In the genomic region with DNA sequence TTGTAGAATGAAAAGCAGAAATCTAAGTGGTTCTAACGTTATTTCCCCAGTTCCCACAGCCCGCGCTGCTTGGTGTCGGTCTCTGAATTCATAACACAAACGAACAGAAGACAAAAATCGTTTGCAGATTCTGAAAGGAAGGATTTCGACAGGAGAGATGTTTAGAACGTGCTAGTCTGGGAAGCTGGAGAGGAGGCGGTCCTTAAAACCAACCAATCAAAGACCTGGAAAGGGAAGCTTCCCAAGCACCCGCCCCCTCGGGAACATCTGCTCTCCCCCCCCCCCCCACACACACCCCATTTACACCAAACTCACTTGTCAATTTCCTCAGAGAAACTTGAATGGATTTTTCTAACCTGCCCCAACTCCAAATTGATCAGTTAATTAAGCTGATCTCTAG, we compare ENCODE assay signal across 25 mouse cellular contexts.
A peak's percentile ranks its signal among the peaks of the same experiment; 100 is the strongest.
DNase-seq lines count a peak whose midpoint lies in the region; ATAC-seq and TF ChIP-seq lines count a peak whose summit lies in the region.
"Had no signal": no experiment of that assay in that cellular context is flagged by ENCODE, and none has a peak within 500 bp of the region (broad histone marks: within the 10 kb centered on the region; RNA-seq: fewer than 3 reads in every experiment).

No protein-coding gene starts in this region.

- no peak overlapping the region for H3K4me3 ChIP-seq in forebrain, embryonic 12.5 days (replicated peaks)
- no peak overlapping the region for H3K4me3 ChIP-seq in forebrain, embryonic 15.5 days
- no peak overlapping the region for H3K4me3 ChIP-seq in lung, embryonic 14.5 days (ENCODE audit: low read depth, low read length)
- no peak overlapping the region for H3K4me3 ChIP-seq in midbrain, postnatal 0 days (ENCODE audit: low read depth, low read length)
- H3K4me3 ChIP-seq in midbrain, embryonic 16.5 days (ENCODE audit: low read depth, low read length) = no peak overlapping the region
- H3K4me3 ChIP-seq in kidney, adult 2 months (ENCODE audit: insufficient read depth, low read depth, low read length) = no peak overlapping the region
- H3K4me3 ChIP-seq: forebrain, embryonic 10.5 days; heart, embryonic 12.5 days; hindbrain, embryonic 12.5 days; kidney, embryonic 15.5 days; limb, embryonic 13.5 days; liver, embryonic 13.5 days had no signal

- no peak overlapping the region for H3K27ac ChIP-seq in forebrain, embryonic 12.5 days
- H3K27ac ChIP-seq in forebrain, embryonic 15.5 days (replicated peaks) = no peak overlapping the region
- H3K27ac ChIP-seq in lung, embryonic 14.5 days (ENCODE audit: low read depth) = no peak overlapping the region
- H3K27ac ChIP-seq in midbrain, postnatal 0 days (ENCODE audit: low read depth, low read length) = no peak overlapping the region
- no peak overlapping the region for H3K27ac ChIP-seq in midbrain, embryonic 16.5 days (ENCODE audit: low read length)
- H3K27ac ChIP-seq in kidney, adult 2 months (ENCODE audit: insufficient read depth, low read depth, low read length) = no peak overlapping the region
- H3K27ac ChIP-seq: forebrain, embryonic 10.5 days; hindbrain, embryonic 12.5 days; kidney, embryonic 15.5 days; limb, embryonic 13.5 days; liver, embryonic 13.5 days; macrophage had no signal

- no peak overlapping the region for H3K4me2 ChIP-seq in forebrain, embryonic 12.5 days
- H3K4me2 ChIP-seq in forebrain, embryonic 15.5 days (replicated peaks) = no peak overlapping the region
- H3K4me2 ChIP-seq in lung, embryonic 14.5 days = no peak overlapping the region
- no peak overlapping the region for H3K4me2 ChIP-seq in midbrain, postnatal 0 days (ENCODE audit: low read depth, low read length, poor library complexity, severe bottlenecking)
- H3K4me2 ChIP-seq in midbrain, embryonic 16.5 days (ENCODE audit: low read length) = no peak overlapping the region
- H3K4me2 ChIP-seq: heart, embryonic 12.5 days; hindbrain, embryonic 12.5 days; kidney, embryonic 15.5 days; limb, embryonic 13.5 days; liver, embryonic 13.5 days had no signal

- H3K9me3 ChIP-seq in forebrain, embryonic 12.5 days = no peaks in the 10 kb centered on the region
- no peaks in the 10 kb centered on the region for H3K9me3 ChIP-seq in forebrain, embryonic 15.5 days
- no peaks in the 10 kb centered on the region for H3K9me3 ChIP-seq in lung, embryonic 14.5 days (ENCODE audit: low read depth, low read length)
- H3K9me3 ChIP-seq in midbrain, postnatal 0 days (ENCODE audit: low read length) = no peaks in the 10 kb centered on the region
- no peaks in the 10 kb centered on the region for H3K9me3 ChIP-seq in midbrain, embryonic 16.5 days (replicated peaks; ENCODE audit: control insufficient read depth, low read length, poor library complexity, severe bottlenecking)
- H3K9me3 ChIP-seq: forebrain, embryonic 10.5 days; heart, embryonic 12.5 days; hindbrain, embryonic 12.5 days; kidney, embryonic 15.5 days; limb, embryonic 13.5 days; liver, embryonic 13.5 days had no signal

- H3K36me3 ChIP-seq in forebrain, embryonic 12.5 days (replicated peaks) = no peaks in the 10 kb centered on the region
- H3K36me3 ChIP-seq in forebrain, embryonic 15.5 days = no peaks in the 10 kb centered on the region
- no peaks in the 10 kb centered on the region for H3K36me3 ChIP-seq in lung, embryonic 14.5 days (ENCODE audit: insufficient read depth)
- no peaks in the 10 kb centered on the region for H3K36me3 ChIP-seq in midbrain, postnatal 0 days (ENCODE audit: insufficient read depth, low read length)
- H3K36me3 ChIP-seq in midbrain, embryonic 16.5 days (ENCODE audit: control insufficient read depth, insufficient read depth, low read length) = no peaks in the 10 kb centered on the region
- no peaks in the 10 kb centered on the region for H3K36me3 ChIP-seq in kidney, adult 2 months (ENCODE audit: control insufficient read depth, insufficient read depth, low read length)
- H3K36me3 ChIP-seq: forebrain, embryonic 10.5 days; heart, embryonic 12.5 days; hindbrain, embryonic 12.5 days; kidney, embryonic 15.5 days; limb, embryonic 13.5 days; liver, embryonic 13.5 days had no signal

- no peaks in the 10 kb centered on the region for H3K27me3 ChIP-seq in forebrain, embryonic 12.5 days
- H3K27me3 ChIP-seq in forebrain, embryonic 15.5 days = no peaks in the 10 kb centered on the region
- H3K27me3 ChIP-seq in lung, embryonic 14.5 days (ENCODE audit: insufficient read depth, low read length) = no peaks in the 10 kb centered on the region
- no peaks in the 10 kb centered on the region for H3K27me3 ChIP-seq in midbrain, postnatal 0 days (ENCODE audit: insufficient read depth, low read length)
- no peaks in the 10 kb centered on the region for H3K27me3 ChIP-seq in midbrain, embryonic 16.5 days (ENCODE audit: control insufficient read depth, insufficient read depth, low read depth, low read length)
- no peaks in the 10 kb centered on the region for H3K27me3 ChIP-seq in kidney, adult 2 months (replicated peaks; ENCODE audit: control insufficient read depth, insufficient read depth, low read length)
- H3K27me3 ChIP-seq: heart, embryonic 12.5 days; hindbrain, embryonic 12.5 days; kidney, embryonic 15.5 days; limb, embryonic 13.5 days; liver, embryonic 13.5 days had no signal

- WGBS in forebrain, embryonic 12.5 days = 58% methylated on average over 11 of the region's 11 CpGs
- 49% methylated on average over 11 of the region's 11 CpGs for WGBS in forebrain, embryonic 15.5 days
- 34% methylated on average over 11 of the region's 11 CpGs for WGBS in lung, embryonic 14.5 days
- 58% methylated on average over 11 of the region's 11 CpGs for WGBS in midbrain, postnatal 0 days
- 59% methylated on average over 11 of the region's 11 CpGs for WGBS in midbrain, embryonic 16.5 days
- WGBS in kidney, adult 2 months = 69% methylated on average over 11 of the region's 11 CpGs

- DNase-seq in lung, embryonic 14.5 days = peak; percentile 37
- no peak for DNase-seq in lung, postnatal 4 days
- DNase-seq in midbrain, postnatal 0 days (ENCODE audit: low spot score) = no peak
- DNase-seq in brain, embryonic 14.5 days (ENCODE audit: low read depth) = peak; percentile 48
- no peak for DNase-seq in kidney, adult 2 months
- DNase-seq: adrenal gland, postnatal 25 days; cerebellum, adult 11 months; cerebellum, adult 9-11 months; gastrocnemius, postnatal 10 days; heart, postnatal 14 days; kidney, postnatal 36 days; layer of hippocampus, postnatal 36 days; liver, embryonic 13.5 days; thymus, postnatal 14 days had no signal

- peak; percentile 39; the same call in 1 of the 2 replicates for ATAC-seq in forebrain, embryonic 12.5 days (ENCODE audit: low FRiP score)
- ATAC-seq in forebrain, embryonic 15.5 days (replicated peaks) = no peak
- ATAC-seq in lung, embryonic 14.5 days (ENCODE audit: insufficient read depth) = 0 out of 2 replicates have a peak, but pooled peaks have one; percentile 14
- ATAC-seq in midbrain, postnatal 0 days (ENCODE audit: low FRiP score) = 0 out of 2 replicates have a peak, but pooled peaks have one; percentile 38
- ATAC-seq in midbrain, embryonic 16.5 days = no peak
- ATAC-seq: CD4-positive, CD25-positive, alpha-beta regulatory T cell, adult 4 months; intestine, postnatal 0 days had no signal

- no peak for TF ChIP-seq POLR2A in brain, embryonic 14.5 days (IDR thresholded peaks at IDR 0.05; ENCODE audit: borderline replicate concordance, extremely low read depth, insufficient read depth, insufficient read length, poor library complexity, severe bottlenecking)
- no peak for TF ChIP-seq POLR2A in kidney, adult 2 months (IDR thresholded peaks at IDR 0.05; ENCODE audit: low read depth, low read length)

- no peak for TF ChIP-seq CTCF in lung, embryonic 14.5 days (IDR thresholded peaks at IDR 0.05; ENCODE audit: low read depth)
- no peak for TF ChIP-seq CTCF in midbrain, postnatal 0 days (IDR thresholded peaks at IDR 0.05)
- no peak for TF ChIP-seq CTCF in brain, embryonic 14.5 days (IDR thresholded peaks at IDR 0.05; ENCODE audit: borderline replicate concordance, extremely low read depth, insufficient read depth, insufficient read length)
- TF ChIP-seq CTCF in kidney, adult 2 months (conservative IDR thresholded peaks at IDR 0.05; ENCODE audit: insufficient read depth, insufficient read length, low read depth, low read length) = no peak

- H3K4me1 ChIP-seq in forebrain, embryonic 12.5 days = peaks cover 8% of the 10 kb centered on the region
- peaks cover 7% of the 10 kb centered on the region for H3K4me1 ChIP-seq in forebrain, embryonic 15.5 days
- H3K4me1 ChIP-seq in lung, embryonic 14.5 days (ENCODE audit: insufficient read depth) = no peaks in the 10 kb centered on the region
- peaks cover 4% of the 10 kb centered on the region; the same call in 1 of the 2 replicates for H3K4me1 ChIP-seq in midbrain, postnatal 0 days (ENCODE audit: insufficient read depth, low read length)
- no peaks in the 10 kb centered on the region; the same call in 1 of the 2 replicates for H3K4me1 ChIP-seq in midbrain, embryonic 16.5 days (ENCODE audit: control insufficient read depth, insufficient read depth, low read length)
- no peaks in the 10 kb centered on the region for H3K4me1 ChIP-seq in kidney, adult 2 months (ENCODE audit: control insufficient read depth, insufficient read depth, low read length)
- H3K4me1 ChIP-seq: hindbrain, embryonic 12.5 days; kidney, embryonic 15.5 days; limb, embryonic 13.5 days; liver, embryonic 13.5 days had no signal

- H3K9ac ChIP-seq in forebrain, embryonic 12.5 days = no peak overlapping the region
- no peak overlapping the region for H3K9ac ChIP-seq in forebrain, embryonic 15.5 days (replicated peaks)
- H3K9ac ChIP-seq in lung, embryonic 14.5 days = no peak overlapping the region
- no peak overlapping the region for H3K9ac ChIP-seq in midbrain, postnatal 0 days (replicated peaks; ENCODE audit: low read length, poor library complexity, severe bottlenecking)
- no peak overlapping the region for H3K9ac ChIP-seq in midbrain, embryonic 16.5 days (ENCODE audit: low read depth, low read length)
- H3K9ac ChIP-seq: heart, embryonic 12.5 days; hindbrain, embryonic 12.5 days; kidney, embryonic 15.5 days; limb, embryonic 13.5 days; liver, embryonic 13.5 days had no signal

Comparison
In these comparisons a context has a peak if more than half of its experiments do, and no peak if none do; other contexts are left out.
1. ATAC-seq: peak in forebrain, embryonic 12.5 days (single experiment), lung, embryonic 14.5 days (single experiment) and midbrain, postnatal 0 days (single experiment); none in forebrain, embryonic 15.5 days (single experiment) and midbrain, embryonic 16.5 days (single experiment).
2. DNase-seq: peak in lung, embryonic 14.5 days (single experiment) and brain, embryonic 14.5 days (single experiment); none in lung, postnatal 4 days (0 of 2), midbrain, postnatal 0 days (single experiment) and kidney, adult 2 months (single experiment).